Mouse (Mus musculus): ENCODE results near the gene Zfp143.

GRCm38 (mm10) chr7:110018117-110018630 is 42.8 kb upstream of the Zfp143 start, which contains the start of gene Ipo7:
- no peak for TF ChIP-seq POLR2A (IDR thresholded peaks at IDR 0.05; ENCODE audit: insufficient read depth, low read length)
- TF ChIP-seq EP300 (IDR thresholded peaks at IDR 0.05; ENCODE audit: insufficient read depth, low read depth, low read length): no peak

Measured in ES-Bruce4 (cell line).